Comparison of ENCODE assay signal across 8 mouse cellular contexts in the genomic region with DNA sequence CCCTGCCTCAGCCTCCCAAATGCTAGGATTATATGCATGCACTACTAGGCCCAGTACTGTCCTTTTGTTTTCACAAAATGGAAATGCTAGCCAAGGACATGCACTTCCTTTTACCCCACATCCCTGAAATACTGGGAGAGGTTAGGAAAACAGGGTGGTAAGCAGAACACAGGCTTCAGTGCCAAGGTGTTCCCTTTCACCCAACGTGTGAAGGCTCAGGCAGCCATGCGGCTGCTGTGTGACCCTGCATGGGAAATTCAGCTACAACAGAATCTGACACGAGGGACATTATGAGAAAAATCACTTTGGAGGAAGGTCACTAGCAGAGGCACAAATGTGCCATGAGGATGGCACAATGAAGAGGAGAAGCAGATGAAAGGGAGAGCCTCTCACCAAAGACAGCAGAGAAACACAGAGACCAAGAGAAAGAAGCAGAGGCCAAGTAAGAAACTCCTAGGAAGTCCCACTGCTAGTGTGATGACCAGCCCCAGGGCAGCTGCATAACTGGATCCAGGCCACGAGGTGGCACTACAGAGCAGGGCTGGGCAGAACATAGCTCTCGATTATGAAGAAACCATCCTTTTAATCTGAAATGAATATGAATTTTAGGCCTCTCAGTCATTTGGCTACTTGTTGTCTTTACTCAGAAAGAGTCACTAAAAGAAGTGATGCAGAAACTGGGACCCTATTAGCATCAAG. TPM values are rescaled to one million over a fixed set of nuclear protein-coding genes. Genes with fewer than 3 reads are reported as not detected.
DNase-seq lines count a peak whose midpoint lies in the region; ATAC-seq lines count a peak whose summit lies in the region.

No protein-coding gene starts in this region.

- DNase-seq in ES-CJ7 (ENCODE audit: low read depth, low spot score), result peak; percentile 49
- peak; percentile 90 for DNase-seq in adrenal gland, postnatal 10 days
- DNase-seq in embryo, embryonic 11.5 days (ENCODE audit: low read depth, low spot score), result peak; percentile 63
- DNase-seq in kidney, postnatal 25 days, result peak; percentile 71 to 79
- peak; percentile 83 for DNase-seq in lung, postnatal 25 days (ENCODE audit: low spot score)
- DNase-seq in right cerebral cortex, postnatal 14 days, result peak; percentile 70
- peak; percentile 62 to 80 for DNase-seq in urinary bladder, postnatal 4 days (ENCODE audit: low spot score in 2 of 2)

- no peak overlapping the region for H3K9ac ChIP-seq in heart, embryonic 12.5 days

- H3K27ac ChIP-seq in heart, embryonic 12.5 days (ENCODE audit: poor library complexity, severe bottlenecking), result no peak overlapping the region

- no peak overlapping the region for H3K4me2 ChIP-seq in heart, embryonic 12.5 days

- peak; percentile 71; the same call in 1 of the 2 replicates for ATAC-seq in heart, embryonic 12.5 days (ENCODE audit: insufficient number of reproducible peaks, low FRiP score)

- H3K4me3 ChIP-seq in heart, embryonic 12.5 days, result no peak overlapping the region

- no peaks in the 10 kb centered on the region for H3K9me3 ChIP-seq in heart, embryonic 12.5 days (replicated peaks)

- 38% methylated on average over 5 of the region's 5 CpGs for WGBS in heart, embryonic 12.5 days

- H3K27me3 ChIP-seq in heart, embryonic 12.5 days (replicated peaks), result no peaks in the 10 kb centered on the region

- H3K4me1 ChIP-seq in heart, embryonic 12.5 days (replicated peaks), result 0 out of 2 replicates have a peak, but pooled peaks cover 6% of the 10 kb centered on the region

- peaks cover 91% of the 10 kb centered on the region for H3K36me3 ChIP-seq in heart, embryonic 12.5 days

RNA-seq across cellular contexts. Expression of gene Ints3, which starts 21.0 kb away (rescaled TPM):
- 10 to 100 TPM; 46.8 to 51.6 TPM for total RNA-seq in adrenal gland, postnatal 10 days (2021)
- polyA plus RNA-seq in heart, embryonic 12.5 days (2016; fragmentation: Nextera tagmentation; extraction: Ambion mirVana), result 31.1 and 32.2 TPM in 2 replicates

RNA-seq across cellular contexts. Expression of gene Slc27a3, which starts 22.7 kb away (rescaled TPM):
- 10 to 100 TPM; 55.2 to 65.9 TPM for total RNA-seq in adrenal gland, postnatal 10 days (2021)
- 9.9 and 10.3 TPM in 2 replicates for polyA plus RNA-seq in heart, embryonic 12.5 days (2016; fragmentation: Nextera tagmentation; extraction: Ambion mirVana)

RNA-seq across cellular contexts. Expression of gene Npr1, which starts 53.2 kb away (rescaled TPM):
- 100 to 1,000 TPM in 1 of 2 experiments, 10 to 100 TPM in 1; 88.3 to 101 TPM for total RNA-seq in adrenal gland, postnatal 10 days (2021)
- polyA plus RNA-seq in heart, embryonic 12.5 days (2016; fragmentation: Nextera tagmentation; extraction: Ambion mirVana), result 8.2 and 8.9 TPM in 2 replicates
